Mouse (Mus musculus) lung, embryonic 15.5 days (tissue): ENCODE data around the gene Arhgap9. TPM values are rescaled to one million over a fixed set of nuclear protein-coding genes. Genes with fewer than 3 reads are reported as not detected.
A peak's percentile ranks its signal among the peaks of the same experiment; 100 is the strongest.

ENCODE experiments used
- ATAC-seq: fragments of 200-750 bp; cut with Nextera tagmentation; 2 replicates; pipeline ENCODE4 v1.8.0; 2017; ENCODE audit warnings: moderate number of reproducible peaks, borderline replicate concordance; ENCODE audit not compliant: low FRiP score, low TSS enrichment; ENCODE audit errors: extremely low read depth
- H3K27ac ChIP-seq: fragments of 300-500 bp; sonication (generic); 2 replicates; pipeline ENCODE4 v1.5.1; 2015; ENCODE audit warnings: moderate library complexity, mild to moderate bottlenecking, inconsistent platforms
- H3K27me3 ChIP-seq: fragments of 300-500 bp; sonication (generic); 2 replicates; pipeline ENCODE4 v1.6.1; 2015; ENCODE audit warnings: inconsistent platforms
- H3K36me3 ChIP-seq: fragments of 300-500 bp; sonication (generic); 2 replicates; pipeline ENCODE4 v1.6.1; 2015; ENCODE audit warnings: inconsistent platforms
- H3K4me1 ChIP-seq: fragments of 300-500 bp; sonication (generic); 2 replicates; pipeline ENCODE4 v1.6.1; 2015; ENCODE audit warnings: inconsistent platforms
- H3K4me2 ChIP-seq: fragments of 300-500 bp; sonication (generic); 2 replicates; pipeline ENCODE4 v1.6.1; 2015; ENCODE audit warnings: inconsistent platforms, mild to moderate bottlenecking, moderate library complexity
- H3K4me3 ChIP-seq: fragments of 300-500 bp; sonication (generic); 2 replicates; pipeline ENCODE4 v1.5.1; 2015; ENCODE audit warnings: mild to moderate bottlenecking, inconsistent platforms
- H3K9ac ChIP-seq: fragments of 300-500 bp; sonication (generic); 2 replicates; pipeline ENCODE4 v1.6.1; 2015; ENCODE audit warnings: inconsistent platforms
- H3K9me3 ChIP-seq: fragments of 300-500 bp; sonication (generic); 2 replicates; pipeline ENCODE4 v1.6.1; 2016; ENCODE audit warnings: inconsistent platforms
- WGBS: fragments of 180-500 bp; shearing (Covaris S2); methylation state at CpG from one replicate; pipeline ENCODE4 v1.1.7; 2015; 5-methylcytosine and 5-hydroxymethylcytosine counted together
- polyA plus RNA-seq: library from polyadenylated mRNA; unstranded; fragments of >200 nt; fragmentation: Nextera tagmentation; extraction: Ambion mirVana; gene quantifications from 2 replicates; pipeline ENCODE4 v1.2.1, GENCODE M21; 2015

Arhgap9 gene
- polyA plus RNA-seq, 1 experiment from 2014 or later: 6.9 TPM

- no peaks in the 10 kb centered on the region for H3K9me3 ChIP-seq
- peak overlapping the region; percentile 61 for H3K4me3 ChIP-seq
- peaks cover 26% of the 10 kb centered on the region for H3K4me1 ChIP-seq
- WGBS: 1% methylated on average over 27 of the region's 27 CpGs
- H3K9ac ChIP-seq: peak overlapping the region; percentile 49
- H3K27ac ChIP-seq: peak overlapping the region; percentile 98
- H3K27me3 ChIP-seq: peaks cover 17% of the 10 kb centered on the region
- peak overlapping the region; percentile 97 for H3K4me2 ChIP-seq
- peak; percentile 8; the same call in 1 of the 2 replicates for ATAC-seq
- peaks cover 11% of the 10 kb centered on the region for H3K36me3 ChIP-seq
Measured at GRCm38 (mm10) chr10:127340577-127341359, 19.0 kb downstream of the Arhgap9 start.

GRCm38 (mm10) chr10:127341360-127341690, 19.6 kb downstream of the Arhgap9 start:
- peak overlapping the region; percentile 61 for H3K4me3 ChIP-seq
- WGBS: 0% methylated on average over 8 of the region's 11 CpGs
- H3K4me1 ChIP-seq: peaks cover 26% of the 10 kb centered on the region
- no peak for ATAC-seq
- peak overlapping the region; percentile 97 for H3K4me2 ChIP-seq
- peaks cover 17% of the 10 kb centered on the region for H3K27me3 ChIP-seq
- peaks cover 8% of the 10 kb centered on the region for H3K36me3 ChIP-seq
- H3K27ac ChIP-seq: peak overlapping the region; percentile 98
- H3K9me3 ChIP-seq: no peaks in the 10 kb centered on the region
- peak overlapping the region; percentile 49 for H3K9ac ChIP-seq

- Histone ChIP-seq H3K9ac (peak within 1 kb of the TSS; percentile 49), H3K27me3 (peaks cover 17% of the 10 kb centered on the region), H3K9me3 (no peaks in the 10 kb centered on the region), H3K4me3 (peak within 1 kb of the TSS; percentile 61), H3K4me2 (peak within 1 kb of the TSS; percentile 97), H3K27ac (peak within 1 kb of the TSS; percentile 98), H3K4me1 (peaks cover 26% of the 10 kb centered on the region), H3K36me3 (peaks cover 1% of the 10 kb centered on the region)
- under 1% methylated on average over 29 of the region's 29 CpGs for WGBS
- peak; percentile 36; the same call in 1 of the 2 replicates for ATAC-seq
Measured at GRCm38 (mm10) chr10:127341891-127342639, 20.3 kb downstream of the Arhgap9 start, which contains the start of gene Gli1. TSS of gene Gli1 (minus strand) at chr10:127341974.

- Histone ChIP-seq H3K36me3 (no peaks in the 10 kb centered on the region), H3K4me2 (no peak overlapping the region), H3K4me1 (peaks cover 26% of the 10 kb centered on the region), H3K27ac (no peak overlapping the region), H3K27me3 (peaks cover 17% of the 10 kb centered on the region), H3K4me3 (no peak overlapping the region), H3K9ac (no peak overlapping the region), H3K9me3 (no peaks in the 10 kb centered on the region)
- WGBS: 63% methylated on average over 3 of the region's 3 CpGs
- no peak for ATAC-seq
Measured at GRCm38 (mm10) chr10:127343029-127343428, 21.3 kb downstream of the Arhgap9 start.

GRCm38 (mm10) chr10:127346173-127346572, 24.4 kb downstream of the Arhgap9 start:
- ATAC-seq: no peak

GRCm38 (mm10) chr10:127348957-127349356, 27.2 kb downstream of the Arhgap9 start:
- Histone ChIP-seq H3K36me3 (no peaks in the 10 kb centered on the region), H3K27ac (no peak overlapping the region), H3K4me2 (no peak overlapping the region), H3K9me3 (no peaks in the 10 kb centered on the region), H3K9ac (no peak overlapping the region), H3K27me3 (no peaks in the 10 kb centered on the region; the same call in 1 of the 2 replicates), H3K4me1 (0 out of 2 replicates have a peak, but pooled peaks cover 2% of the 10 kb centered on the region), H3K4me3 (no peak overlapping the region)
- 59% methylated on average over 4 of the region's 4 CpGs for WGBS
- ATAC-seq: no peak

More at GRCm38 (mm10) chr10:127346173-127346572, 24.4 kb downstream of the Arhgap9 start:
- Histone ChIP-seq H3K4me3 (no peak overlapping the region), H3K4me2 (no peak overlapping the region), H3K9ac (no peak overlapping the region), H3K36me3 (no peaks in the 10 kb centered on the region), H3K27ac (no peak overlapping the region), H3K27me3 (peaks cover 6% of the 10 kb centered on the region; the same call in 1 of the 2 replicates), H3K9me3 (no peaks in the 10 kb centered on the region), H3K4me1 (peaks cover 12% of the 10 kb centered on the region; the same call in 1 of the 2 replicates)
- WGBS: 63% methylated on average over 3 of the region's 3 CpGs

GRCm38 (mm10) chr10:127349810-127350209, 28.0 kb downstream of the Arhgap9 start:
- ATAC-seq: no peak
- no peaks in the 10 kb centered on the region; the same call in 1 of the 2 replicates for H3K27me3 ChIP-seq
- H3K4me1 ChIP-seq: 0 out of 2 replicates have a peak, but pooled peaks cover 2% of the 10 kb centered on the region
- H3K9ac ChIP-seq: no peak overlapping the region
- WGBS: 61% methylated on average over 8 of the region's 8 CpGs
- no peak overlapping the region for H3K27ac ChIP-seq
- H3K4me2 ChIP-seq: no peak overlapping the region
- no peaks in the 10 kb centered on the region for H3K9me3 ChIP-seq
- no peaks in the 10 kb centered on the region for H3K36me3 ChIP-seq
- no peak overlapping the region for H3K4me3 ChIP-seq

- Histone ChIP-seq H3K36me3 (no peaks in the 10 kb centered on the region), H3K27ac (no peak overlapping the region), H3K4me2 (peak overlapping the region; percentile 47), H3K27me3 (no peaks in the 10 kb centered on the region; the same call in 1 of the 2 replicates), H3K4me1 (0 out of 2 replicates have a peak, but pooled peaks cover 2% of the 10 kb centered on the region), H3K9ac (no peak overlapping the region), H3K9me3 (no peaks in the 10 kb centered on the region), H3K4me3 (no peak overlapping the region; the same call in 1 of the 2 replicates)
- peak; percentile 47; the same call in 1 of the 2 replicates for ATAC-seq
- 11% methylated on average over 24 of the region's 24 CpGs for WGBS
Measured at GRCm38 (mm10) chr10:127350594-127351284, 29.0 kb downstream of the Arhgap9 start.

GRCm38 (mm10) chr10:127351285-127351595, 29.5 kb downstream of the Arhgap9 start:
- Histone ChIP-seq H3K36me3 (no peaks in the 10 kb centered on the region), H3K4me2 (no peak overlapping the region), H3K27me3 (no peaks in the 10 kb centered on the region; the same call in 1 of the 2 replicates), H3K4me1 (0 out of 2 replicates have a peak, but pooled peaks cover 2% of the 10 kb centered on the region), H3K27ac (no peak overlapping the region), H3K4me3 (no peak overlapping the region), H3K9me3 (no peaks in the 10 kb centered on the region), H3K9ac (no peak overlapping the region)
- ATAC-seq: no peak
- 81% methylated on average over 8 of the region's 8 CpGs for WGBS

- Histone ChIP-seq H3K27me3 (no peaks in the 10 kb centered on the region; the same call in 1 of the 2 replicates), H3K36me3 (no peaks in the 10 kb centered on the region), H3K4me3 (no peak overlapping the region), H3K9me3 (no peaks in the 10 kb centered on the region), H3K4me1 (0 out of 2 replicates have a peak, but pooled peaks cover 2% of the 10 kb centered on the region), H3K4me2 (no peak overlapping the region), H3K9ac (no peak overlapping the region; the same call in 1 of the 2 replicates), H3K27ac (no peak overlapping the region)
- no peak for ATAC-seq
- 61% methylated on average over 8 of the region's 8 CpGs for WGBS
Measured at GRCm38 (mm10) chr10:127351719-127352118, 30.0 kb downstream of the Arhgap9 start.

- Histone ChIP-seq H3K9me3 (no peaks in the 10 kb centered on the region), H3K27ac (no peak overlapping the region), H3K4me1 (0 out of 2 replicates have a peak, but pooled peaks cover 2% of the 10 kb centered on the region), H3K4me2 (no peak overlapping the region), H3K27me3 (no peaks in the 10 kb centered on the region; the same call in 1 of the 2 replicates), H3K9ac (no peak overlapping the region; the same call in 1 of the 2 replicates), H3K4me3 (no peak overlapping the region), H3K36me3 (no peaks in the 10 kb centered on the region)
- no peak for ATAC-seq
- WGBS: 79% methylated on average over 9 of the region's 9 CpGs
Measured at GRCm38 (mm10) chr10:127352187-127352586, 30.4 kb downstream of the Arhgap9 start.
